Mouse (Mus musculus) small intestine, adult 2 months (tissue): ENCODE measurements at regions not wholly inside any gene's neighbourhood (a gene's known extent, or its start where the extent isn't known, plus 50 kb on each side); places are given as distances from the start of the nearest gene placed in this dataset.

Experiments
- CTCF ChIP-seq: fragments of 200-500 bp; IDR thresholded peaks from 2 replicates; pipeline ENCODE4 v1.5.1; 2012; ENCODE audit warnings: low read depth, mild to moderate bottlenecking, control low read depth, inconsistent platforms, low read length, moderate library complexity, mixed read lengths; ENCODE audit not compliant: insufficient replicate concordance, insufficient read length; ENCODE audit errors: extremely low read depth
- POLR2A ChIP-seq: fragments of 200-500 bp; IDR thresholded peaks from 2 replicates; pipeline ENCODE4 v1.6.1; 2012; ENCODE audit warnings: low read depth, mild to moderate bottlenecking, control low read depth, inconsistent platforms, low read length, moderate library complexity

GRCm38 (mm10) chr8:18310927-18311326, 667.1 kb downstream of the Defb40 start:
- TF ChIP-seq CTCF = no peak
- no peak for TF ChIP-seq POLR2A
